ENCODE assay signal across 9 mouse cellular contexts in the genomic region with DNA sequence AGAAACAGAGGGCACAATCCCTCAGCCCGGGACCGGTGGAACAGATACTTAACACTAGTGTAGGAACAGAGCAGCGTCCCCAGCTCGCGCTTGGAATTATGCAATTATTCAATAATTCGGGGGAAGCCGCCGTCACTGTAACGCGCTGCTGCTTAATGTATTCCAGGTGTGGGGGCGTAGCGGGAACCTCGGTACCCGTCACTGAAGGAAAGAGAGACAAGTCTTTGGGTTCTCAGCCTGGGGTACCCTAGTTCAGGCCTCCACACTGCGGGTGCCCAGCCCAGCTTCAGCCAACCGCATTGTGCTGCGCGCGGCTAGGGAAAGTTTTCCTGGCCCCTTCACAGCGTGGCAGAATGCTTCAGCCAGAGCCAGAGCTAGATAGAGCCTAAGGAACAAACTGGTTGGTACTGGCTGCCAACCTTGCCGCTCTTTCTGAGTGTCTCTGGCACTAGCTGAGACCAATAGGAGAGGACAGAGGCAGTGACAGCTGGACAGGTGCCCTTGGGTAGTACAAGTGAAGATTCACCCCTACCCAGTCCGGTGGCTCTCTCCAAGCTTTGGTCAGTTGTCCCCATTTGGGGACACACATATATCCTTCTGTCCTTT. TPM values are rescaled to one million over a fixed set of nuclear protein-coding genes. Genes with fewer than 3 reads are reported as not detected.
DNase-seq lines count a peak whose midpoint lies in the region; ATAC-seq lines count a peak whose summit lies in the region.
"Had no signal": no experiment of that assay in that cellular context is flagged by ENCODE, and none has a peak within 500 bp of the region (broad histone marks: within the 10 kb centered on the region; RNA-seq: fewer than 3 reads in every experiment).

No protein-coding gene starts in this region.

- no peaks in the 10 kb centered on the region for H3K36me3 ChIP-seq in hindbrain, embryonic 14.5 days (replicated peaks; ENCODE audit: control insufficient read depth, insufficient read depth)
- no peaks in the 10 kb centered on the region for H3K36me3 ChIP-seq in midbrain, embryonic 12.5 days

- ATAC-seq in hindbrain, embryonic 14.5 days (ENCODE audit: low FRiP score): no peak
- ATAC-seq in midbrain, embryonic 12.5 days (ENCODE audit: low FRiP score, low read depth): no peak
- ATAC-seq in megakaryocyte-erythroid progenitor cell, adult 5-6 weeks (replicated peaks; ENCODE audit: low FRiP score, low TSS enrichment, poor library complexity, severe bottlenecking): no peak

- H3K4me2 ChIP-seq in hindbrain, embryonic 14.5 days (replicated peaks): peak overlapping the region; percentile 75
- peak overlapping the region; percentile 57 for H3K4me2 ChIP-seq in midbrain, embryonic 12.5 days (replicated peaks)

- H3K9me3 ChIP-seq in hindbrain, embryonic 14.5 days (ENCODE audit: control insufficient read depth, low read length): no peaks in the 10 kb centered on the region
- no peaks in the 10 kb centered on the region for H3K9me3 ChIP-seq in midbrain, embryonic 12.5 days

- H3K4me3 ChIP-seq in hindbrain, embryonic 14.5 days (replicated peaks; ENCODE audit: low read length): peak overlapping the region; percentile 29
- peak overlapping the region; percentile 32 for H3K4me3 ChIP-seq in midbrain, embryonic 12.5 days

- H3K4me1 ChIP-seq in hindbrain, embryonic 14.5 days (replicated peaks; ENCODE audit: control insufficient read depth, insufficient read depth, low read length): peaks cover 11% of the 10 kb centered on the region
- H3K4me1 ChIP-seq in midbrain, embryonic 12.5 days: peaks cover 14% of the 10 kb centered on the region

- H3K9ac ChIP-seq in hindbrain, embryonic 14.5 days: no peak overlapping the region
- no peak overlapping the region for H3K9ac ChIP-seq in midbrain, embryonic 12.5 days (replicated peaks)

- WGBS in hindbrain, embryonic 14.5 days: 7% methylated on average over 22 of the region's 22 CpGs
- 6% methylated on average over 22 of the region's 22 CpGs for WGBS in midbrain, embryonic 12.5 days

- DNase-seq in cerebellum, postnatal 10 days: peak; percentile 32 to 53
- DNase-seq in cerebellum, adult 9-10 months: no peak
- DNase-seq in right cerebral cortex, postnatal 10 days (ENCODE audit: low spot score in 2 of 2): peak; percentile 41 to 43
- no peak for DNase-seq in right cerebral cortex, postnatal 4 days
- no peak for DNase-seq in hindbrain, embryonic 14.5 days (ENCODE audit: low spot score)
- no peak for DNase-seq in cerebellum, adult 11-12 months

- no peak overlapping the region for H3K27ac ChIP-seq in hindbrain, embryonic 14.5 days
- H3K27ac ChIP-seq in midbrain, embryonic 12.5 days (replicated peaks): no peak overlapping the region

- peaks cover 35% of the 10 kb centered on the region for H3K27me3 ChIP-seq in hindbrain, embryonic 14.5 days (ENCODE audit: control insufficient read depth, insufficient read depth, low read length)
- H3K27me3 ChIP-seq in midbrain, embryonic 12.5 days: peaks cover 69% of the 10 kb centered on the region

RNA-seq across cellular contexts. Expression of gene Itga11, which starts 1.0 kb away (rescaled TPM):
- 1.4 and 1.6 TPM in 2 replicates for polyA plus RNA-seq in hindbrain, embryonic 14.5 days (2014; fragmentation: Nextera tagmentation; extraction: Ambion mirVana)
- polyA plus RNA-seq in midbrain, embryonic 12.5 days (2016; fragmentation: Nextera tagmentation; extraction: Ambion mirVana): 4.8 and 5.0 TPM in 2 replicates
- not detected in 2 replicates for total RNA-seq in megakaryocyte-erythroid progenitor cell, adult 5-6 weeks (2014; fragmentation: Nextera tagmentation)
- total RNA-seq in megakaryocyte-erythroid progenitor cell, adult 5-6 weeks (2017): not detected in 2 replicates
- total RNA-seq: common myeloid progenitor, adult 5-6 weeks had no signal

Comparison
In these comparisons a context has a peak if more than half of its experiments do, and no peak if none do; other contexts are left out.
1. DNase-seq: peak in cerebellum, postnatal 10 days (2 of 2) and right cerebral cortex, postnatal 10 days (2 of 2); none in cerebellum, adult 9-10 months (single experiment), right cerebral cortex, postnatal 4 days (single experiment), hindbrain, embryonic 14.5 days (single experiment) and cerebellum, adult 11-12 months (single experiment).